Mouse (Mus musculus): ENCODE measurements around the gene Tmem109.

Gene Tmem109

DNA sequence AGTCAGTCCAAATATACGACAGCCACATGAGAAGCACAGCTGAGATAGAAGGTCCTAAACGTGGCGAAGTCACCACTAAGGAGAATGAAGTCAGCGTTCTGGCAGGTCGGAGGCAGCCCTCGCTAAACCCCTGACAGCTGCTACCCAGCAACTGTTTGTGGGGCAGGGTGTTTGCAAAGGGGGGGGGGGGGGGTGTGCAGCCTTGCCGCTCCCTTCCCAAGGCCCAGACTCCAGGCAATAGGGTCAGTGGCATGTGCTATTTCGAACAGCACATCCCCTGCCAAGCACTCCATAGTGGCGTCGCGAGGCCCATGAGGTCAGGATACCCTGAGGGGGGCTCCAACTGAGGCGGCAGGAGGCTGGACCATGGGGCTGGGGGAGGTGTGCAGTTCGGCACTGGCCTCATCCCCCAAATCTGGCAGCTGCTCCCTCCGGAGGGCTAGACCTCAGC is 801 bp downstream of the Tmem109 start:
- DNase-seq = no peak

DNA sequence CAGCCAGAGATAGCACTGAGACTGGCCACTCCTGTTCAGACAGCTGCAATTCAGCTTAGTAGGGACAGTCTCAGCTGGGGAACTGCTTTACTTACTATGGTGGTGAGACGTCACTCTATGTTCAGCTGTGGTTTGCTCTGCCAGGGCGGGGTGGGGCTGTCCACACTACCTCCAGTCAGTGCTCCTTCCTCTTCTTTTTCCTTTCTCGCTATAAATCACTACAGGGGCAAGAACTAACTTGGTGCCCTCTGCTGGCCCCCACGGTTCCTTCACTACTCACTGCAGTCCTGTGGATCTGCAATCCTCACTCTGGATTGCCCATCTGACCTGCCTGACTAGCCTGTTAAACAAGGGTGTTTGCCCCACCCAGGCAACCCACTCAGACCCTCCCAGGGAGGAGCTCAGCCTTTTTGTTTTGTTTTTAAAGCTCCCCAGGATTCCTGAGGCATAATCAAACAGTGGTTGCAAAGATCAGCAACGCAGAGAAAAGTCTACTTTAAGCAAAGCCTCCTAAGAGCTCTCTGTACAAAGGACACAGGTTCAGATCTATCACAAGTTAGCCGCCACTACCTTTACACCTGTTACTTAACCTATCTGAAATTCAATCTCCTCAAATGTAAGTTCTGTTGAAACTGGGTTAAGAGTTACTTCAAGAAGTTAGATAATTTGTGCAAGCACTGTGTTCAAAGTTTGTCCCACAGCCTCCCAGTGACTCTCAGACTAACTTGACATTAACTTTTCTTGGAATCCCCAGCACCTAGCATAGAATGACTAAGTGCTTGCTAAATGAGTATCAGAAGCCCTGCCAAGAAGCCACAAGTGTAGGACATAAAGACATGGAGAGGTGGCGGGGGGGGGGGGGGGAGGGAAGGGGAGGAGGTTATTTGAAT is 1.5 kb downstream of the Tmem109 start:
- no peak for DNase-seq

DNA sequence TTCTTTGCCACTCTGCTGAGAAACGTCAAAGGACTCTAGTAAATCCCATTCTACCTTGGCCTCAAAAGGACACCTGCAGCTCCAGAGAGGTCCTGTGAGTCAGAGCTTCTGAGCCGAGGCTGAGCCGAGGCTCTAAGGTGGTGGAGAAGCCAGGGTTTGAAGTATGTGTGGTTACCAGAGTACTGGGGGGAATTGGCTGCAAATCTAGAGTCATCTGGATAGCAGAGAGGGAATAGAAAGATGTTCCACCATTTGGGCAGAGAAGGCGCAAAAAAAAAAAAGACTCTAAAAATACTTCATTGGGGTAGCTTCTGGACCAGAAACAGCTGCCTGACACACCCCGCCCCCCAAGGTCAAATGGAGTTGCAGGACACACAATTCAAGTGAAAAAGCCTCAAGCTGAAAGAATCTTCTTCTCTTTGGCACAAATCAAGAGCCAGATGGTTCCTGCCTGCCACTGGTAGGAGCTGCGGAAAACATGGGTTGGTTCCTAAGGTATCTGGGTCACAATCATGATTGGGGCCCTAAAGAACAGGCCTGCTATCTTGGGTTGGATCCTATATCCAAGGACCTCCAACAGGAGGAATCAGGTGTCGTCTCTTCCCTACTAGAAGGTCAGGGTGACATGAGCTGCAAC is 3.5 kb downstream of the Tmem109 start:
- no peak for DNase-seq

DNA sequence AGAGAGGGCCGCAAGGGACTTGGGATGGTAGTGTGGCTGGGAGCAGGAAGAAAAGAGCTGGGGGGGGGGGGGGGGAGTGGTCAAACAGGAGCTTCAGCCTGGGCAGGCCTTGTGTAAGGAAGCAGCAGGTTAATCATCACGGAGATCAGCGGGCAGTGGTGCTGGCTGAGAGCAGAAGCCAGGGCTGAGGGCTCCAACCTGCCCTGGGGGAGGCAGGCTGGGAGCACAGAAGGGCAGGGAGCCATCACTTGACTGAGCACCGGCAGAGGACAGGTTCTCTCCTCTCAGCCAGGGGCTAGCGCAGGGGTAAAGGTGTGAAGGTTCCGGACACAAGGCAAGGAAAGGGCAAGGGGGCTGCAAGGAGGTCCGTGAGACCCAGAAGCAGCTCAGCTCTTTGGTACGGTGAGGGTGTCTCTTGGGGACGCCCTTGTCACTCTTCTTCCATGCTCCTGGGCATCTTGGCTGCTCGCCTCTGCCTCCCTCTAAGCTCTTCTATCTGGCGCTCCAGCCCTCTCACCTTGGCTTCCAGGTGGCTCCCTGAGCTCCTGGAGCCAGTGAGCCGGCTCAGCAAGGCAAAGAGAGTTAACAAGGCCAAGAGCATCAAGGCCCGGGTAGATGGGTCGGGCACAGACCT is 10.4 kb downstream of the Tmem109 start:
- DNase-seq = no peak

DNA sequence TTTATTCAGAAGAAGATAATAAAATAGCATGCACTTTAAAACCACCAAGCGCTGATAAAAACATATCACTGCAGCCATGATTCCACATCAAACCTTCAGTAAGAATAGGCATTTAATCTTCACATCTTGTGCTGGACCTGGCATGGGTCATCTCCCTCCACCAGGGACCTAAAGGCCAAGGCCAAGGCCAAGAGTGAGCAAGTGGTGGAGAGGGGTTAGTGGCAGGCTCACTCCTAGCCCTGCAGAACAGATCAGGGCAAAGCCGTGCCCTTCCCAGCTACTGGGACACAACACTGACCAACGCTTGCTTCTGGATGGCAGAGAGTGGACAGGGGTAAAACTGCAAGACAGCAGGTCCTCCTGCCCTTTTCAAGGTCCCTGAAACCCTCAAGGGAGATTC is 11.1 kb downstream of the Tmem109 start:
- DNase-seq = no peak

DNA sequence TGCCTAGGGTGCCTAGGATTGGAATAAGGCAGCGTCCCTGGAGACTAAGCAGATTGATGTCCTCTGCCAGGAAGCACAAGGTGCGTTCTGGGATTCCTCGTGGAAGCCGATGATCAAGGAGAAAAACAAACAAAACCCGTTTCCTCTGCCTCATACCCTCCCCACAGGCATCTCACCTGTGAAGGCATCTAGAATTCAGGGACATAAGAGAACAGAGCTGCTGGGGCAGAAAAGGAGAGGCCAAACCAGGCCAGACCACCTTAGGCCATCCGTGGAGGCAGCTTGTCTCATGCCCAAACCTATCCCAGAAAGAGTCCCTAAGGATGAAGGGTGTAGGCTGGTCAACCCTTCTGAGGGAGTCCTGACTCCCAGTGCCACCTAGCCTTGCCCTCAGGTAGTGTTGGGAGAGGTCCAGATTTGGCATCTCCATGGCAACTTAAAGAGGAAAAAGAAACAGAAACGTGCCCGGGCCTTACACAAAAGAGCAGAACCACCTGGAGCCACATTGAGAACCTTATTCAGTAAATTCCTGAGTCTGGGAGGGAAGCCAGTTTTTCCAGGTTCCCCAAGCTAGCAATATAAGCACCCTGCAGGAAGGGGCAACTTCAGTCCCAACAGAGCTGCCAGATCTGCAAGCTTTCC is 11.8 kb downstream of the Tmem109 start, which contains the start of gene Tmem132a:
Gene Tmem132a (minus strand): TSS at position 55 of the 642 bp plus-strand sequence.
- DNase-seq = no peak

DNA sequence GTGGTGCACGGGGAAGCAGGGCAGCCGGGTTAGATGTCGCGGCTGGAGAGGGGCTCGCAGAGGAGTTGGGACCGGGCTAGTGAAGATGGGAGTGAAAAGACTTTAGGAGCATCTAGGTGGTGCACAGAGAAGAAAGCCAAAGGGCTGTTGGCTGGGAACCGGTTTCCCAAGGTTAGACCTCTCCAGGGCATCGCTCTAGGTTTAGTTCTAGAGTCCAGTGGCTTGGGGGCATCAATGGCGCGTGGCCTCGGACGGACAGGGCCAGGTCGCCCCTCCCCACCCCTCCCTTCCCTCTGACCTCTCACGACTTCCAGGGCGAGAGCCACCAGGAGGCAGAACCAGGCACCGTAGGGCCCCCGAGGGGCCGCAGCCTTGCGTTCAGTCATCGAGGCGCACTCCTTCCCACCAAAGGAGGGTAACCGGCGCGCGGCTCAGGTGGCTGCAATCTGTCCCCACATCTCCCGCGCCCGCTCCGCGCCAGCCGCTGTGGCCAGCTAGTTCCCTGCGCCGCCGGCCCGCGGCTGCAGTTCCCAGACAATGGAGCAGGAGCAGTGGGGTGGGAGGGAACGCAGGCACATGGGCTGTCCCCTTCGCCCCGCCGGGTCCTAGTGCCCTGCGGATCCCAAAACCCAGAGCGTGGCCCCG is 12.4 kb downstream of the Tmem109 start:
- DNase-seq = peak; percentile 80

DNA sequence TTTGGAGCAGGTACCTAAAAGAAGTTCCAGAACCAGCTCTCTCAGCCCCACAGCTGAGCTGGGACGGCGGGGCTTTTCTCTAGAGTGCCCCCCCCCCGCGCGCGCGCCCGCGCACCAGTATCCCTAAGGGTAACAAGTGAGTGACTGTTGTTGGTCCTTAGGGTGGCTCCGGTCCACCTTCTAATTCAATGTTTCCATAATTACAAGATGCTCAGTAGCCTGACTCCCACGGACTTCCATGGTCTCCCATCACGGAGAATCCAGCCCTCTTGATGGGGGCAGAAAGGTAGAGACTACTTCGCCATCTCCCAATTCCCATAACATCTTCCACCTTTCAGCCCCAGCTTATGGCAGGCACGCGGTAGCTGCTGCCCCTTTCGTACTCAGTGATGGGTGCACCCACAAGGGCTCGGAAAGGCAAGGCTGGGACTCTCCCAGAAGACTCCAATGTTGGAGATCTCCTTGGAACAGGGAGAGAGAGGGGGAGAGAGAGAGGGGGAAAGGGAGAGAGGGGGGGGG is 13.1 kb downstream of the Tmem109 start:
- no peak for DNase-seq

DNA sequence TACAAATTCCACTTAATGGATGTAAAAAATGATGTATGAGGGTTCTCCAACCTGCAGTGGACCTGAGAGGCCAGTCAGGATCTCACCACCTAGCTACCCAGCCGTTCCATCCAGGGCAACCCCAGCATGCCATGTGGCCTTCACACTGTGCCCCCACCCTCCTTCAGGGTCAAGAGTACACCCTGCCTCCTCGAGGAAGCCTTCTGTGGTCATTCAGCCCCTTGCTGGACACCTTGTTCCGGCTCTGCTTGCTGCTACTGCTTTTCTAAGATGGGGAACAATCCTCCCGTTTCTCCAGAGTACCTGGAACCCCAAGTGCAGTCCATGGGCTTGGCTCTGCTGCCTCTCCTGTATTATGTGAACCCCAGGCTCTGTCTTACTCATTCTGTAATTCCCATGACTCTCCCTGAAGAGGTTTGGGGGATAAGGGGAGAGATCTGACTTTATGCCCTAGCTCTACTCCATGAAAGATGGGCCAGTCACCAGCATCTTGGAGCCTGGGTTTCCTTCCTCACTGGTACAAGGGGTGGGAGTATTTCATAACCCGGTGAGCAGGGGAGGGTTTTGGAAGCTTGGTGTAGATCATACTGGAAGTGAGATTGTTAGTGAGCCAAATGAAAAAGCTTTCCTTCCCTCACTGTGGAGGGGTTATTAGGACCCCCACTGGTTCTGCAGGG is 13.7 kb downstream of the Tmem109 start:
- no peak for DNase-seq

DNA sequence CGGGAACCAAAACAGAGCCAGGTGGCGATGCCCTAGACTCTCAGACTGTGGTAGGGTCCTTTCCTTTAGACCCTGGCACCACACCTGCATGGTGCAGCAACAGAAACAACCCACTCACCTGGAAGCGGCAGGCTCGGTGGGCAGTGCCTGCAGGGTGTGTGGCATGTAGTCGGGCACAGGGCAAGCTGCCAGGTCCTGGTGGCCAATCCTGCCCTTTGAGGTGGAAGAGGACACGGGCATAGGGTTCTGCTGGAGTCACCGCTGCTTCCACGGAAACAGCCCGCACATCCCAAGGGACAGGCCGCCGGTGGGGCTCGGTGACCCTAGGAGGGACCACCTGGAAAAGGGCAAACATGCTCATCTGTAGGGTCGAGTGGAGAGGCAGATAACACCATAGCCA is 15.4 kb downstream of the Tmem109 start:
- no peak for DNase-seq

DNA sequence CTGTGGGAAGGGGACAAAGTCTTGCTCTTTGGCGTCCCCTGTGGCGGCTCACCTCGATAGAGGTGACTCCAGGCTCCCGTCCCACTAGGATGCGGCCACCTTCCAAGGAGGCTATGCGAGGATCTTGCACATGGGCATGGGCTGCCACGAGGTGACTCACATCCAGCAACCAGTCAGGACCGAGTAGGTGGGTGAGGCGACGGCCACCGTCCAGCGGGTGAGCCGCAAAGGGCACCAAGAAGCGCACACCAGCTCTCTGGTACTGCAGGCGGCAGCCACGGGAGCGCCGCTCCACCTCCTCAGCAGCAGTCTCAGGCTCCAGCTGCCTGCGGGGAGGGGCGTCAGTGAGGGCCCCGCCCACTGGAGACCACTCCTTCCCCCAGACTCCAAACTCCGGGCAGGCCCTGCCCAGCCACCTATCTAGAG is 21.7 kb downstream of the Tmem109 start:
- DNase-seq = no peak

DNA sequence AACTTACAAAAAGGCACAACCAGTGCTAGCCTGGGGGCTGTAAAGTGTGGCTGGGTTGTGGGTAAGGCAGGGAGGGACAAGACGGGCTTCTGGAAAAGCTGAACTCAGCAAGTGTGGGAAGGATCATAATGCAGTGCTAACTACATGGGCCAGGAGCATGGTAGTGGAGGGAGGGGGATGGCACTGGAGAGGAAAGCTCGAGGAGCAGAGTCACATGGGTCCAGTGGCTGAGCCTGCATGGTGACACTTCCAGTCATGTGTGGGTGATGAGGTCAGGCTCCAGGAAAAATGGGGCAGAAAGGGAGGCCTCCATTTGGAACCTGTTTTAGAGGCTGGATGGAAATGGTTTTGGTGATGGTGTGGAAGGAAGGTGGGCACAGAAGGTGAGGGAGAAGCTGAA is 25.3 kb downstream of the Tmem109 start:
- DNase-seq = no peak

DNA sequence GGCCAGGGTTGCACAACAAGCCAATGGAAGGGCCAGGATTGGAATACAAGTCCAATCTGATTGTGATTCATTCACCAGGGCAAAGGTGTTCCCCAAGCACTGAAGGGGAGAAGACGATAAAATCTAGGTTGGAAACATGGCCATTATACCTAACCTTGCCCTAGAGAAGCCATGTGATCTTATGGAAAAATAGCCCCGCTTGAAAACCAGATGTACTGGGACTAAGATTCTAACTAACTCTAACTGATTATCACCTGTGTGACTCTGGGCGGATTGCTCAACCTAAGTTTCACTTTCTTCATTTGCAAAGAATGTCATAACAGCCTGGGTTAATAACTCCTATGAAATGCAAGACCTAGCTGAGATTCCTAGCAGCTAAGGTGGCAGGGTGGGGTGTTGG is 26.4 kb downstream of the Tmem109 start:
- DNase-seq = no peak

DNA sequence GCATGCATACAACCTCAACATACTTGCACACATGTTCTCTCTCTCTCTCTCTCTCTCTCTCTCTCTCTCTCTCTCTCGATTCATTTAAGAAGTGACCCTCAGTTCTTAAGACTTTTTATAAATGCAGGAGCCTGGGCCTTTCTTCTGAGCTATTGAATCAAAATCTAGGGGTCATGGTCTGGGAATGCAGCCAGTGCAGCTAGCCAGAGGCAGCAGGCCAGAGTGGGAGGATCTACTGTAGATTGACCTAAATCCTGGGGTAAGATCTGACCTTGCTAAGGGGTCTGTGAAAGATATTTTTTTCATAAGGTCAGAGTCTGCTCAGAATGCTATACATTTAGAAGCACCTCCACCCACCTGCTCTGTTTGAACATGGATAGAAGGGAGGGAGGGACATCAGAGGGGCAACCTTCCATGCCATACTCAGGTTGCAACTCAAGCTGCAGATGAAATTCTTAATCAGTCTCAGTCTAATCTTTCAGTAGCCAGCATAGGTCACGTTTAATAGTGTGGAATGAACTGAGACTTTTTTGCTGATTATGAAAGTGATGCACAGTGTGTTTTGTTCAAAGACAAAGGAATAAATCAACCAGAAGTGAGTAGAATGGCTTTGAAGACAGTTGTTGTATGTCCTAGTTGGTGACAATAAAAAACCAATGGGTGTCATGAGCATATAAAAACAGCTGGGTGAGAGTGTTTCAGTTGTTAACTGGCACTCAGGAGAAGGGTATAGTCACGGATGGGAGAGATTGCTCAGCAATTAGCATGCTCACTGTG is 34.3 kb downstream of the Tmem109 start:
- DNase-seq = no peak

DNA sequence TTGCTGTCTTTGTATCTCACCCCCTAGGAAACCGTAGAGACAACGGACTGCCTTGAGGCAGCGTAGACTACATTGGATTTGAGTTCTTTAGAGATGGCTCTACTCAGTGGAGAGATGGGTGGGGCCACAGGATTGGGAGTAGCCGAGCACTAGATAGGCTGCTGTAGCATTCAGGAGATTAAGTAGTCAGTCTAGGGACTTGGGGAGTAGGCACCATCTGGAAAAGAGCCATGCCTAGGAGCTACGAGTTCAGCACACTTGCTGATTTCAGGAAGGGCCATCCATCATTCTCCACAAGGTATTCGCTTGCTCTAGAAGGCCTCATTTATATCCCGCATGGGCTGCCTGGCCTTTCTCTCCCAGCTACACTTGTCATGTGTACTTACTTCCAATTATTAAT is 35.7 kb downstream of the Tmem109 start:
- no peak for DNase-seq

DNA sequence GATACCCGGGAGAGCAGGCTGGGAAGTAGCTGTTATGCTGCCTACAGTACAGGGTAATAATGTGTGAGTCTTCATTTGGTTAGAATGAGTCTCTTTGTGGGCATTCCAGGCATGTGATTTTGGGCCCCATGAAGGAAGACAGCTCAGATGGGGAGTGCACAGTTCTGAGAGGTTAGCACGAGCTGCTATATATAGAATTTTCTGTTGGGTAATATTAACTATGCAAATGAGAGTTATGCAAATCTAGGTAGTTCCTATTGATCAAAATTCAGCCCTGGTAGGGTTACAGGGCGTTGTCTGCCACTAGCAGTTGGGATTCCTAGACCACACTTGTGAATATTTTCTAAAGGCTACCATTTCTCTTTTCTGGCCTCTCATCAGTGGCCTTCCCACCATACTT is 36.3 kb downstream of the Tmem109 start:
- no peak for DNase-seq

DNA sequence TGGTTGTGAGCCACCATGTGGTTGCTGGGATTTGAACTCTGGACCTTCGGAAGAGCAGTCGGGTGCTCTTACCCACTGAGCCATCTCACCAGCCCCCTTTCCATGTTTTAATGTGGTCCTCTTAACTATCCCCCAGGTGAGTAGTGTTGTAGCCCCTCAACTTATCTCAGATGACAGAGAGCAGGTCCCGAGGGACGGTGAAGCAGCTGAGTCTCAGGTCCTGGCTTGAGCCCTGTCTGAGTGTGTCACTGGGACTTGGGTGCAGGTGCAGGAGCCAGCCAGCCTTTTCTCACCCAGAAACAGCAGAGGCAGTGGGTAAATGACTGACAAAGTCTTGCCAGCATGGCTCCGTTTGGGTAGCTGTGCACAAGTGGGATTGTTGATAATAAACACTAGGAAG is 37.6 kb downstream of the Tmem109 start:
- DNase-seq = no peak

DNA sequence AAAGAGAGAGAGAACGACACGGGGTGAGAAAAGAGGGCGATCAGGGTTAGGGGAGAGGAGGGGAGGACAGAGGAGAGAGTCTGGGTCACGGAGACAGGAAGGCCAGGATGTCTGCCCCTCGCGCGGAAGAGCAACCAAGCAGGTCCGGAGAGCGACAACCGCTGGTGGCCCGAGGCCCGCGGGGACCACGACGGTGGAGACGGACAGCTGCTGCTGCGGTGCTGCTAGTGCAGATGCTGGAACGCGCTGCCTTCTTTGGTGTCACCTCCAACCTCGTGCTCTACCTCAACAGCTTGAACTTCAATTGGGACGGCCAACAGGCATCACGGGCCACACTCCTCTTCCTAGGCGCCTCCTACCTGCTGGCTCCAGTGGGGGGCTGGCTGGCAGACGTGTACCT is 38.9 kb downstream of the Tmem109 start:
- DNase-seq = no peak

DNA sequence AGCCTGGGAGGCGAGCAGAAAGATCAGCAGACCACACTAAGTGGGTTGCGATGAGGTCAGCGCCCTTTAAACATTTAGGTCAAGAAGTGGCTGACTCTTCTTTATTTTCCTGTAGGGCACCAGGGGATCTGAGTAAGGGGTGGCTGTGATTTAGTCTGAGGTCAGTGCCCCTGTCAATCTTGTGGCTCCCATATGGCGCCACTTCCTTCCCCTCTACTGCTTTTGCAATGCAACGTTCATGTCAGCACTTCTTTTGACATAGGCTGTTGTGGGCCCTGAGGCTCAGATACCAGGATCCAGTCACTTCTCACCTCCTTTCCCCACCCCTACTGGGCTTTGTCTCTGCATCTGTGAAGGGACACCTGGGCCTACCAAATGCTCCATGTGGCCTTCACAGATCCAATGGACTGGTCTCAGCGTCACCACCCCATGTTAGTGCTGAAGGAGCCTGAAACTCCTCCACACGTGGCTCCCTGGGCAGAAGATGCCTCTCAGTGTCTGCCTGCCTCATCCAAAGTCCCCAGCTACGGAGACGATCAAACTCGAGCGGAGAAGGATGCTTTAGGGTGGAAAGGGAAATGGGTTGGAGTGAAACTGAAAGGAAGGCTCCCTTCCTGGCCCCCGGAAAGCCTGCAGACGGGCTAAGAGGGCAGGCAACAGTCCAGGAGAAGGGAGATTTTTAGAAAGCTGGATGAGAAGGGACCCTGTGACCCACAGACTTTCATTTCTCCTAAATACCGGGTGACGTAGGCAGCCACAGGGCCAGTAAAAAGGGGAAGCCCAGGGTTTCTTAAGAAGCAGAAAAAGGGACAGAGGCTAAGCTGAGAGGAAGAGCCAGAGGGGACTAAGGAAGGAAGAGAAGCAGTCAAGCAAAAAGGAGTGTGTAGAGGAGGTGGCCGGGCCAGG is 39.8 kb downstream of the Tmem109 start:
- DNase-seq = no peak

Measured in right cerebral cortex, postnatal 4 days (tissue).